Mouse (Mus musculus): ENCODE results near the gene Trit1. TPM values are rescaled to one million over a fixed set of nuclear protein-coding genes. Genes with fewer than 3 reads are reported as not detected.

Gene Trit1
- total and polyA plus RNA-seq, 3 experiments, result 2.4 to 5.5 (median 5.4) TPM

- Histone ChIP-seq H3K36me3 (ENCODE audit: control insufficient read depth, insufficient read depth, low read length) (no peaks in the 10 kb centered on the region), H3K27ac (no peak overlapping the region), H3K27me3 (ENCODE audit: control insufficient read depth, insufficient read depth, low read length) (peaks cover 2% of the 10 kb centered on the region), H3K9ac (ENCODE audit: low read depth, low read length) (no peak overlapping the region), H3K4me3 (no peak overlapping the region), H3K4me1 (ENCODE audit: control insufficient read depth, insufficient read depth, low read length) (no peaks in the 10 kb centered on the region), H3K79me2 (replicated peaks; ENCODE audit: control insufficient read depth, insufficient read depth, low read length) (no peaks in the 10 kb centered on the region)
- whole genome bisulfite sequencing, result 53% methylated on average over 4 of the region's 4 CpGs
- no peak for DNase-seq
- TF ChIP-seq POLR2A (IDR thresholded peaks at IDR 0.05; ENCODE audit: insufficient read depth, low read depth, low read length), result no peak
- TF ChIP-seq CTCF (IDR thresholded peaks at IDR 0.05), result no peak
- TF ChIP-seq EP300 (IDR thresholded peaks at IDR 0.05; ENCODE audit: insufficient read depth, low read depth, low read length), result no peak
- intact Hi-C loops (cut with DNase I), result no loop called here
Observed at GRCm38 (mm10) chr4:123078231-123078630, 61.8 kb downstream of the Trit1 start.

GRCm38 (mm10) chr4:123080791-123081190, 64.4 kb downstream of the Trit1 start:
- no peak overlapping the region for H3K27ac ChIP-seq
- no peak overlapping the region for H3K4me3 ChIP-seq
- no peaks in the 10 kb centered on the region for H3K4me1 ChIP-seq (ENCODE audit: control insufficient read depth, insufficient read depth, low read length)
- whole genome bisulfite sequencing, result 39% methylated on average over 13 of the region's 13 CpGs
- TF ChIP-seq POLR2A (IDR thresholded peaks at IDR 0.05; ENCODE audit: insufficient read depth, low read depth, low read length) (no peak), CTCF (IDR thresholded peaks at IDR 0.05) (no peak), EP300 (IDR thresholded peaks at IDR 0.05; ENCODE audit: insufficient read depth, low read depth, low read length) (no peak)
- no peaks in the 10 kb centered on the region for H3K36me3 ChIP-seq (ENCODE audit: control insufficient read depth, insufficient read depth, low read length)
- H3K79me2 ChIP-seq (replicated peaks; ENCODE audit: control insufficient read depth, insufficient read depth, low read length), result no peaks in the 10 kb centered on the region
- no peak overlapping the region for H3K9ac ChIP-seq (ENCODE audit: low read depth, low read length)
- intact Hi-C loops (cut with DNase I), result loop anchor here (5.0 kb wide), 1 partner anchor 273 kb away; no protein-coding TSS in a partner anchor
- DNase-seq, result peak in 1 of 2 experiments; percentile 10
- peaks cover 2% of the 10 kb centered on the region for H3K27me3 ChIP-seq (ENCODE audit: control insufficient read depth, insufficient read depth, low read length)

- Histone ChIP-seq H3K9ac (ENCODE audit: low read depth, low read length) (no peak overlapping the region), H3K27me3 (ENCODE audit: control insufficient read depth, insufficient read depth, low read length) (peaks cover 2% of the 10 kb centered on the region), H3K79me2 (replicated peaks; ENCODE audit: control insufficient read depth, insufficient read depth, low read length) (no peaks in the 10 kb centered on the region), H3K4me1 (ENCODE audit: control insufficient read depth, insufficient read depth, low read length) (no peaks in the 10 kb centered on the region), H3K36me3 (ENCODE audit: control insufficient read depth, insufficient read depth, low read length) (no peaks in the 10 kb centered on the region), H3K4me3 (no peak overlapping the region), H3K27ac (no peak overlapping the region)
- TF ChIP-seq EP300 (IDR thresholded peaks at IDR 0.05; ENCODE audit: insufficient read depth, low read depth, low read length) (0 out of 2 replicates have a peak, but pooled peaks have one; percentile 23), POLR2A (IDR thresholded peaks at IDR 0.05; ENCODE audit: insufficient read depth, low read depth, low read length) (no peak), CTCF (IDR thresholded peaks at IDR 0.05) (peak; percentile 88)
- peak; percentile 58 to 68 for DNase-seq
- intact Hi-C loops (cut with DNase I), result loop anchor here (1.0 to 5.0 kb wide), 4 partner anchors 87 to 275 kb away; partner anchors contain the start of gene Mycl
- 72% methylated on average over 20 of the region's 20 CpGs for WGBS
Observed at GRCm38 (mm10) chr4:123082283-123083163, 66.1 kb downstream of the Trit1 start.

GRCm38 (mm10) chr4:123083323-123083902, 67.0 kb downstream of the Trit1 start:
- Histone ChIP-seq H3K27ac (no peak overlapping the region), H3K4me3 (no peak overlapping the region), H3K79me2 (replicated peaks; ENCODE audit: control insufficient read depth, insufficient read depth, low read length) (no peaks in the 10 kb centered on the region), H3K27me3 (ENCODE audit: control insufficient read depth, insufficient read depth, low read length) (peaks cover 2% of the 10 kb centered on the region), H3K9ac (ENCODE audit: low read depth, low read length) (no peak overlapping the region), H3K36me3 (ENCODE audit: control insufficient read depth, insufficient read depth, low read length) (no peaks in the 10 kb centered on the region), H3K4me1 (ENCODE audit: control insufficient read depth, insufficient read depth, low read length) (no peaks in the 10 kb centered on the region)
- no peak for TF ChIP-seq CTCF (IDR thresholded peaks at IDR 0.05)
- TF ChIP-seq EP300 (IDR thresholded peaks at IDR 0.05; ENCODE audit: insufficient read depth, low read depth, low read length), result no peak
- TF ChIP-seq POLR2A (IDR thresholded peaks at IDR 0.05; ENCODE audit: insufficient read depth, low read depth, low read length), result no peak
- intact Hi-C loops (cut with DNase I), result loop anchor here (1.0 to 5.0 kb wide), 4 partner anchors 88 to 276 kb away; partner anchors contain the start of gene Mycl
- no peak for DNase-seq
- WGBS, result 53% methylated on average over 13 of the region's 13 CpGs

- intact Hi-C loops (cut with DNase I), result no loop called here
- no peak overlapping the region for H3K4me3 ChIP-seq
- no peaks in the 10 kb centered on the region for H3K4me1 ChIP-seq (ENCODE audit: control insufficient read depth, insufficient read depth, low read length)
- H3K27me3 ChIP-seq (ENCODE audit: control insufficient read depth, insufficient read depth, low read length), result peaks cover 2% of the 10 kb centered on the region
- no peak overlapping the region for H3K27ac ChIP-seq
- 81% methylated on average over 2 of the region's 2 CpGs for WGBS
- no peaks in the 10 kb centered on the region for H3K79me2 ChIP-seq (replicated peaks; ENCODE audit: control insufficient read depth, insufficient read depth, low read length)
- no peak overlapping the region for H3K9ac ChIP-seq (ENCODE audit: low read depth, low read length)
- DNase-seq, result no peak
- no peak for TF ChIP-seq POLR2A (IDR thresholded peaks at IDR 0.05; ENCODE audit: insufficient read depth, low read depth, low read length)
- no peak for TF ChIP-seq CTCF (IDR thresholded peaks at IDR 0.05)
- TF ChIP-seq EP300 (IDR thresholded peaks at IDR 0.05; ENCODE audit: insufficient read depth, low read depth, low read length), result no peak
- no peaks in the 10 kb centered on the region for H3K36me3 ChIP-seq (ENCODE audit: control insufficient read depth, insufficient read depth, low read length)
Observed at GRCm38 (mm10) chr4:123085290-123085689, 68.9 kb downstream of the Trit1 start.

All from heart, adult 2 months (tissue).